ENCODE assay signal across 8 mouse cellular contexts in genomic region chr19:27218561-27219262, GRCm38 (mm10). TPM values are rescaled to one million over a fixed set of nuclear protein-coding genes. Genes with fewer than 3 reads are reported as not detected.
DNase-seq lines count a peak whose midpoint lies in the region; ATAC-seq lines count a peak whose summit lies in the region.

No protein-coding gene starts in this region.

- DNase-seq in adrenal gland, postnatal 14 days, result peak; percentile 82
- DNase-seq in embryo, embryonic 11 days, result peak; percentile 83
- DNase-seq in gastrocnemius, postnatal 14 days, result peak; percentile 67
- DNase-seq in hindlimb bud, embryonic 11.5 days (ENCODE audit: extremely low spot score, low read depth, low spot score), result peak; percentile 33
- peak; percentile 48 to 62 for DNase-seq in left cerebral cortex, adult 8-10 months (ENCODE audit: low spot score in 2 of 2)
- peak; percentile 90 for DNase-seq in lung, postnatal 36 days
- DNase-seq in right cerebral cortex, adult 18-20 months, result peak; percentile 78

- intact Hi-C loops in gastrocnemius, postnatal 14 days (cut with DNase I; ENCODE audit: low total_unique reads), result loop anchor here (10.0 kb wide), 1 partner anchor 176 kb away; no protein-coding TSS in a partner anchor

- no peak for ATAC-seq in monocyte, adult 5-6 weeks (replicated peaks; ENCODE audit: insufficient number of reproducible peaks, low FRiP score, low TSS enrichment, poor library complexity, severe bottlenecking)

RNA-seq across cellular contexts. Expression of gene Vldlr, which starts 2.4 kb away (rescaled TPM):
- 46.5 and 53.1 TPM in 2 replicates for total RNA-seq in adrenal gland, postnatal 14 days (2021)
- total RNA-seq in gastrocnemius, postnatal 14 days (2021), result 10 to 100 TPM; 42.4 to 53.8 TPM
- 10 to 100 TPM; 50.5 to 54.4 (median 52.9) TPM for total RNA-seq in left cerebral cortex, adult 8-10 months (2022)
- 0.10 to 2.3 TPM in 2 of 3 replicates, not detected in the other for total RNA-seq in monocyte, adult 5-6 weeks (2017)

Comparison
In these comparisons a context has a peak if more than half of its experiments do, and no peak if none do; other contexts are left out.
1. DNase-seq: peak in every context shown above with its lines; median percentile 90 in lung, postnatal 36 days; 83 in embryo, embryonic 11 days; 82 in adrenal gland, postnatal 14 days; 78 in right cerebral cortex, adult 18-20 months; 67 in gastrocnemius, postnatal 14 days; 55 in left cerebral cortex, adult 8-10 months; 33 in hindlimb bud, embryonic 11.5 days.
2. RNA of gene Vldlr, which starts 2.4 kb away (total RNA-seq): 42.4 to 53.8 TPM in gastrocnemius, postnatal 14 days, 50.5 to 54.4 TPM in left cerebral cortex, adult 8-10 months and 46.5 to 53.1 TPM in adrenal gland, postnatal 14 days; 0.10 to 2.3 TPM in monocyte, adult 5-6 weeks; every median in the first group is over 10 times any median in the second.